Mouse (Mus musculus): Measurements from ENCODE around the gene Tspan5. TPM values are rescaled to one million over a fixed set of nuclear protein-coding genes. Genes with fewer than 3 reads are reported as not detected.

Tspan5 gene
- polyA plus RNA-seq (2014; fragmentation: Nextera tagmentation; extraction: Ambion mirVana), result 115 and 130 TPM in 2 replicates

DNA sequence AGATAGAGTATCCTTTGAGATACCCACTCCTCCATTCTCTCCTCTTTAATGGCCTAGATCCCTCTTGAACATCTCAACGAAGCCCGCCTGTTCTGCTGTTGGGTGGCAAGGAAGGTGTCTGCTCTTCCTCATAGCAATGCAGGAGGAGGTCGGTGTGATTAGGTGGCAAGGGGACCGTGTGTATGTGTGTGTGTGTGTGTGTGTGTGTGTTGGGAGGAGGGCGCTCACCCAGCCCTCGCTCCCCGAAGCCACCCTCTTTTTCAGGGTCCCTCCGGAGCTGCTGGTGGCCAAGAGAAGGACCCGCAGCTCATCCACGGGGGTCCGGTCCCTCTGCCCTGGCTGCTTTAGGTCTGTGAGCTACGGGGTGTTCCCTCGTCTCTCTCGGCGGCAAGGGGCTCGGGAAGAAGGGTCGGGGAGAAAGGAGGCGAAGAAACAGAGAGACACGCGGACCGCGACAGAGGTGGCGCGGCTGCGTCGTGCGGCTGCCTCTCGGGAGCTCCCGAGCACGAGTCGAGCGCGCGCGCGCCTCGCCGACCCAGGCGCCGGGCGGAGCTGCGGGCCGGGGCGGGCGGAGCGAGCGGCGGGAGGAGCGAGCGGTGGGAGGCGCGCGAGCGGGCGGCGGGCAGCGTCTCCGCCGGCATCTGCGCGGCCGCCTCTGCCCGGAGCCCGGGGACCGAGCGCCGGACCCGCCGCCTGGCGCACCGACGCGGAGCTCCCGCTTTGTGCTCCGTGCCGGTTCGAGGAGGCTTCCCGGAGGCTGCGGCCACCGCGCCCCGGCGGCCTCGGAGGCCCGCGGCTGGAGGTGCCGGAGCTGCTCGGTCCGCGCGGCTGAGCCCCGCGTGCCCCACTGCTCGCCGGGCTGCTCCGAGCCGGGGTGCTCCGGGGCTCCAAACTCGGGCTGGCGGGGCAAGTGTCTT, at the start of gene Tspan5:
TSS of gene Tspan5 (plus strand) at position 547 of the 917 bp plus-strand sequence.
- Histone ChIP-seq H3K27me3 (ENCODE audit: control insufficient read depth, insufficient read depth, low read length) (no peaks in the 10 kb centered on the region), H3K9ac (peak within 1 kb of the TSS; percentile 89), H3K27ac (peak within 1 kb of the TSS; percentile 94), H3K9me3 (ENCODE audit: control insufficient read depth, low read length) (no peaks in the 10 kb centered on the region), H3K4me3 (replicated peaks; ENCODE audit: low read length) (peak within 1 kb of the TSS; percentile 87), H3K4me2 (replicated peaks) (peak within 1 kb of the TSS; percentile 85), H3K4me1 (replicated peaks; ENCODE audit: control insufficient read depth, insufficient read depth, low read length) (peaks cover 28% of the 10 kb centered on the region), H3K36me3 (replicated peaks; ENCODE audit: control insufficient read depth, insufficient read depth) (no peaks in the 10 kb centered on the region)
- whole genome bisulfite sequencing, result under 1% methylated on average over 95 of the region's 100 CpGs
- peak; percentile 85 for ATAC-seq (ENCODE audit: low FRiP score)
- peak; percentile 87 for DNase-seq (ENCODE audit: low spot score)

DNA sequence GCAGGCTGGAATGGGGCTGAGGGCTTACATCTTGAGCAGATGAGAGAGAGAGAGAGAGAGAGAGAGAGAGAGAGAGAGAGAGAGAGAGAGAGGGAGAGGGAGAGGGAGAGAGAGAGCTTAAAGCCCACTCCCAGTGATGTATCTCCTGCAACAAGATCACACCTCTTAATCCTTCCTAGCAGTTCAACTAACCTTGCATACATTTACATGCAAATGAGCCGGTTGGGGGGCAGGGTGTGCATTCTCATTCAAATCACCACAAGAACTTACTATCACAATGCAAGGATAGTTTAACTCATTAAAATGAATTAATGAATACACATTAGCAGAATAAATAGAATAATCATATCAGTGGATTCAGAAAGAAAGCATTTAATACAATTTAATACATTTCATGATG, 49.7 kb upstream of the Tspan5 start:
- Histone ChIP-seq H3K4me3 (replicated peaks; ENCODE audit: low read length) (no peak overlapping the region), H3K9ac (no peak overlapping the region), H3K4me1 (replicated peaks; ENCODE audit: control insufficient read depth, insufficient read depth, low read length) (no peaks in the 10 kb centered on the region), H3K4me2 (replicated peaks) (no peak overlapping the region), H3K27me3 (ENCODE audit: control insufficient read depth, insufficient read depth, low read length) (no peaks in the 10 kb centered on the region), H3K27ac (no peak overlapping the region), H3K36me3 (replicated peaks; ENCODE audit: control insufficient read depth, insufficient read depth) (no peaks in the 10 kb centered on the region), H3K9me3 (ENCODE audit: control insufficient read depth, low read length) (no peaks in the 10 kb centered on the region)
- 15% methylated on average over 1 of the region's 1 CpGs for WGBS
- no peak for ATAC-seq (ENCODE audit: low FRiP score)
- no peak for DNase-seq (ENCODE audit: low spot score)

DNA sequence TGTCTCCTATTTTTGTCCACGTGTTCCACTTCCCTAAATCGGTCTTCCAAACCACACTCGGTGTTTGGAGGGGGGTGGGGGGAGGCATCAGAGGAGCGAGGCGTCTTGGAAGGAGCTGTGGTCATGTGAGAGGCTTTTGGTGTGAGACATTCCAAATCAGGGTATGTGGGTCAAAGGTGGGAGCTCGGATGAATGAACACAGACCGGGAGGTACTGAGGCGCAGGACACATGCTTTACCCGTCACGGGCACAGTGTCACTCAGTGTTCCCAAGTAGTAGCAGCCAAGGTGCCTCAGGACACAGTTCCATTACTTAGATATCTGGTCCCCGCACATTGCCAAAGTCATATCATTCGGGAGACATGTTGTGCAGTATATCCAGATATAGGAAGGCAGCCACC, 38.6 kb upstream of the Tspan5 start:
- Histone ChIP-seq H3K27ac (no peak overlapping the region), H3K9me3 (ENCODE audit: control insufficient read depth, low read length) (no peaks in the 10 kb centered on the region), H3K4me3 (replicated peaks; ENCODE audit: low read length) (no peak overlapping the region), H3K4me1 (replicated peaks; ENCODE audit: control insufficient read depth, insufficient read depth, low read length) (0 out of 2 replicates have a peak, but pooled peaks cover 6% of the 10 kb centered on the region), H3K27me3 (ENCODE audit: control insufficient read depth, insufficient read depth, low read length) (no peaks in the 10 kb centered on the region), H3K9ac (no peak overlapping the region), H3K4me2 (replicated peaks) (no peak overlapping the region), H3K36me3 (replicated peaks; ENCODE audit: control insufficient read depth, insufficient read depth) (no peaks in the 10 kb centered on the region)
- WGBS, result 86% methylated on average over 12 of the region's 12 CpGs
- DNase-seq (ENCODE audit: low spot score) (no peak), ATAC-seq (ENCODE audit: low FRiP score) (no peak)

DNA sequence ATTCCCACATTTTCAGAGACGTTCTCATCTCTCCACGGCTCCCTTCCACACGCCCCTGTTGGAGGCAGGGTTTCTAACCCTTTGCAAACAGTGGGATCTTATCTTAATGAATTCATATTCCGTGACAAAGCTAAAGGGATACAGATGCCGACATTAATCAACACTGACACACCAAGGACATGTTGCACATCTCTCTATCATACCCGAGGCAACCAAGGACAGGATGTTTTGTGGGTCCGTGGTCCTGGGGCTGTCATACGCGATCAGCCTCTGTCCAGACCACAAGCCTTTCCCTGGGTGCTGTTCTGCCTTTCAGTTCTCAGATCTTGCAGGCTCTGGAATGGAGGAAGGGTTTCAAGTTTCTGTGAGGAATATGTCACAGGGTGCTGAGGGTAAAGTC, 37.5 kb upstream of the Tspan5 start:
- WGBS, result 68% methylated on average over 9 of the region's 9 CpGs
- DNase-seq (ENCODE audit: low spot score), result no peak
- ATAC-seq (ENCODE audit: low FRiP score), result no peak
- H3K27ac ChIP-seq, result no peak overlapping the region
- H3K4me3 ChIP-seq (replicated peaks; ENCODE audit: low read length), result no peak overlapping the region
- 0 out of 2 replicates have a peak, but pooled peaks cover 6% of the 10 kb centered on the region for H3K4me1 ChIP-seq (replicated peaks; ENCODE audit: control insufficient read depth, insufficient read depth, low read length)
- H3K36me3 ChIP-seq (replicated peaks; ENCODE audit: control insufficient read depth, insufficient read depth), result no peaks in the 10 kb centered on the region
- H3K27me3 ChIP-seq (ENCODE audit: control insufficient read depth, insufficient read depth, low read length), result no peaks in the 10 kb centered on the region
- H3K9ac ChIP-seq, result no peak overlapping the region
- no peak overlapping the region for H3K4me2 ChIP-seq (replicated peaks)
- no peaks in the 10 kb centered on the region for H3K9me3 ChIP-seq (ENCODE audit: control insufficient read depth, low read length)

DNA sequence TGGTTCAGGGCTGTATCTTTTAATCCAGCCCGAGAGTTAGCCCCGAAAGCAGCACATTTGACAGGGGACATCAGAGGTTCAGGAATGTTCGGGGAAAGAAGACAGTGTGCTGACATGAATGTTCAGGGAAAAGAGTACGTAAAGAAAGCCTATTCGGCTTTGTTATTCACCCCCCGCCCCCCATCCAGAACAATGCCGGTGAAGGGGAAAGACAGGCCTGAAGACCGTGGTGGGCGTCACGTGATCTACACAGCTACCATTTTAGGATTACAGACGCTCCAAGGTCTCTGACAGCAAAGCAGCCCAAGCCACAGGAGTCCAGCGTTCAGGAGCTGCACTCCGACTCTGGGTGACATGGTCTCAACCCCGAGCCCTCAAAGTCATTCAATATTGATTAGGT, 36.1 kb upstream of the Tspan5 start:
- no peak overlapping the region for H3K4me3 ChIP-seq (replicated peaks; ENCODE audit: low read length)
- H3K27ac ChIP-seq, result no peak overlapping the region
- ATAC-seq (ENCODE audit: low FRiP score) (no peak), DNase-seq (ENCODE audit: low spot score) (no peak)
- H3K36me3 ChIP-seq (replicated peaks; ENCODE audit: control insufficient read depth, insufficient read depth), result no peaks in the 10 kb centered on the region
- 0 out of 2 replicates have a peak, but pooled peaks cover 6% of the 10 kb centered on the region for H3K4me1 ChIP-seq (replicated peaks; ENCODE audit: control insufficient read depth, insufficient read depth, low read length)
- WGBS, result 44% methylated on average over 14 of the region's 14 CpGs
- no peaks in the 10 kb centered on the region for H3K27me3 ChIP-seq (ENCODE audit: control insufficient read depth, insufficient read depth, low read length)
- no peak overlapping the region for H3K4me2 ChIP-seq (replicated peaks)
- no peak overlapping the region for H3K9ac ChIP-seq
- no peaks in the 10 kb centered on the region for H3K9me3 ChIP-seq (ENCODE audit: control insufficient read depth, low read length)

DNA sequence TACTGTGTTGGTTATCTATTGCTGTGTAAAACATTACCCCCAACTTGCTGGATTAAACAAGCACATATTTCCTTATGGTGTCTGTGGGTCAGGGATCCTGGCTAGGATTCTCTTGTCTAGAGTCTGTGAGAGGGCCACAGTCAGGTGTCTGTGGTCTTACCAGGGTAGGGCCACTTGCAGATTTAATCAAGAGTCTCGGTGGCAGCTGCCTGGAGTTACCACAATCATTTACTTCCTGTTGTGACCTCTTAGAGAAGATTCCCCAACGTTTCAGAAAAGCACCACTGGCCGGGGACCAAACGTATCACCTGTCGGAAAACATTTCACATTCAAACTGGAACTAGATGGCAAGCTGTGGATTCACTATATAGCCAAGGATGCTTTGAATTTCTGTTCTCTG, 32.8 kb upstream of the Tspan5 start:
- ATAC-seq (ENCODE audit: low FRiP score), result no peak
- Histone ChIP-seq H3K4me3 (replicated peaks; ENCODE audit: low read length) (no peak overlapping the region), H3K27me3 (ENCODE audit: control insufficient read depth, insufficient read depth, low read length) (no peaks in the 10 kb centered on the region), H3K36me3 (replicated peaks; ENCODE audit: control insufficient read depth, insufficient read depth) (no peaks in the 10 kb centered on the region), H3K9me3 (ENCODE audit: control insufficient read depth, low read length) (no peaks in the 10 kb centered on the region), H3K27ac (no peak overlapping the region), H3K4me1 (replicated peaks; ENCODE audit: control insufficient read depth, insufficient read depth, low read length) (0 out of 2 replicates have a peak, but pooled peaks cover 6% of the 10 kb centered on the region), H3K9ac (no peak overlapping the region), H3K4me2 (replicated peaks) (no peak overlapping the region)
- DNase-seq (ENCODE audit: low spot score), result no peak
- WGBS, result 77% methylated on average over 5 of the region's 5 CpGs

DNA sequence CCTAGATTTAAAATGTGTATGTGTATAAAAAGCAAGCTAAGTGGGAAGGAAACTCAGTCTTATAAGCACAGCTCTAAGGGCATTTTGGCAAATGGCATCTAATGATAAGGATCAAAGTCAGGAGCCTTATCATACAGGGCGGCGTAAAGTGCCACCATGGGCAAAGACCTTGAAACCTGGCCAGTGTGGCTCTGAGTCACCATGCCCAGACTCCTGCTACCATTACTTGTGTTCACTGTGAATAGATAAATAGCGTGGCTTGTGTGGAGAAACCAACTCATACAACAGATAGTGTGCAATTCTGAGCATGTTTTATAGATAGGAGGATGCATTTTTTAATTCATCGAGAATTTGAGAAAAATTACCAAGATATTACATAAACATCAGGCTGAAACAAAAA, 30.0 kb upstream of the Tspan5 start:
- 94% methylated on average over 4 of the region's 4 CpGs for WGBS
- Histone ChIP-seq H3K27me3 (ENCODE audit: control insufficient read depth, insufficient read depth, low read length) (no peaks in the 10 kb centered on the region), H3K9me3 (ENCODE audit: control insufficient read depth, low read length) (no peaks in the 10 kb centered on the region), H3K36me3 (replicated peaks; ENCODE audit: control insufficient read depth, insufficient read depth) (no peaks in the 10 kb centered on the region), H3K4me3 (replicated peaks; ENCODE audit: low read length) (no peak overlapping the region), H3K4me1 (replicated peaks; ENCODE audit: control insufficient read depth, insufficient read depth, low read length) (no peaks in the 10 kb centered on the region), H3K9ac (no peak overlapping the region), H3K4me2 (replicated peaks) (no peak overlapping the region), H3K27ac (no peak overlapping the region)
- no peak for ATAC-seq (ENCODE audit: low FRiP score)
- DNase-seq (ENCODE audit: low spot score), result no peak

DNA sequence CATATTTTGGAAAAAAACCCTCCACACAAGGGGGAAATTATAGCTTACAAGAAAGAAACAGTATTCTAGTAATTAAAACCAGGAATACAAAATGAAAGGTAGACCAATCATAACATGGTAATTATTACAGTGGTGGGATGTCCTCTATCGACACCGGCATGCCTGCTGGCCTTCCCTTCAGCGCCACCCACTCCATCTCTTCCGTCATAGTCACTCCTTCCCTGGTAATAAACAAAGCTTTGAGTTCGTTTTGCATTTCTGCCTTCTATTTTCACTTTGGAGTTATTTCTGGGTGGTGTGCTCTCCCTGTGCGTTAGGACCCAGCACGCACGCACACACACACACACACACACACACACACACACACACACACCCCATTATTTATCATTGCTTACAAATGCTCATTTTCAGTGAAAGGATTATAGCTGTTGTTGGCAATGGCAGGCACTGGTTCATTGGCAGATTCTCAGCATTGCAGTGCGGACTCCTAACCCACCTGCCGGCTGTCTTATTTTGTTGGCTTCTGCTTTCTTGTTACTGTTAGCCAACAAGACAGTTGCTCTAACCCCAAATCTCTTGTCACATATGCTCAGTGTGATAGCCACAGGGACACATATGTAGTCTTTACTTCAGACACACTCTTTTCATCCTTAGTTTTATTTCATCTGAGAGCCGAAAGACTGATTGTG, 29.4 kb upstream of the Tspan5 start:
- H3K4me2 ChIP-seq (replicated peaks), result no peak overlapping the region
- DNase-seq (ENCODE audit: low spot score), result no peak
- WGBS, result 84% methylated on average over 11 of the region's 11 CpGs

DNA sequence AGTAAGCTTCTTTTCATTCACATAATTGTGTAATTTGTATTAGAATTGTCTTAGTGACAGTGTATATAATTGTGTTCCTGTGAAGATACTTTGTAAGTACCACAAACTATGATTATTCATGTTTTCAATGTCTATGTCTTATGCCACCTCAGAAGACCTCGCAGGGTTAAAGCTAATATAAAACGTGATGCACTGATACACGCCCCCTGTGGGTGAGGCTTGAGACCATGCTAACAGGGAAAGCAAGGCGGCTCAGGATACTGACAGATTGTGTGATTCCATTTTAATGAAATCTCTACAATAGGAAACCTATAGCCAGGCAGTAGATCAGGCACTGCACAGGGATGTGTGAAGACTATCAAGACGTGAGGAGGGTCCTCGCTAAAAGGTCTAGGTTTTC, 28.9 kb upstream of the Tspan5 start:
- Histone ChIP-seq H3K27me3 (ENCODE audit: control insufficient read depth, insufficient read depth, low read length) (no peaks in the 10 kb centered on the region), H3K4me1 (replicated peaks; ENCODE audit: control insufficient read depth, insufficient read depth, low read length) (no peaks in the 10 kb centered on the region), H3K4me2 (replicated peaks) (no peak overlapping the region), H3K36me3 (replicated peaks; ENCODE audit: control insufficient read depth, insufficient read depth) (no peaks in the 10 kb centered on the region), H3K9me3 (ENCODE audit: control insufficient read depth, low read length) (no peaks in the 10 kb centered on the region), H3K27ac (no peak overlapping the region), H3K4me3 (replicated peaks; ENCODE audit: low read length) (no peak overlapping the region), H3K9ac (no peak overlapping the region)
- DNase-seq (ENCODE audit: low spot score), result no peak
- WGBS, result 55% methylated on average over 6 of the region's 6 CpGs
- ATAC-seq (ENCODE audit: low FRiP score), result no peak

More for the DNA sequence above, 29.4 kb upstream of the Tspan5 start:
- no peaks in the 10 kb centered on the region for H3K27me3 ChIP-seq (ENCODE audit: control insufficient read depth, insufficient read depth, low read length)
- no peak overlapping the region for H3K4me3 ChIP-seq (replicated peaks; ENCODE audit: low read length)
- no peaks in the 10 kb centered on the region for H3K9me3 ChIP-seq (ENCODE audit: control insufficient read depth, low read length)
- no peak for ATAC-seq (ENCODE audit: low FRiP score)
- no peak overlapping the region for H3K9ac ChIP-seq
- H3K4me1 ChIP-seq (replicated peaks; ENCODE audit: control insufficient read depth, insufficient read depth, low read length), result no peaks in the 10 kb centered on the region
- no peaks in the 10 kb centered on the region for H3K36me3 ChIP-seq (replicated peaks; ENCODE audit: control insufficient read depth, insufficient read depth)
- no peak overlapping the region for H3K27ac ChIP-seq
